Mouse (Mus musculus) liver, embryonic 14.5 days (tissue): ENCODE measurements around the gene Gm11492. TPM values are rescaled to one million over a fixed set of nuclear protein-coding genes. Genes with fewer than 3 reads are reported as not detected.
A peak's percentile ranks its signal among the peaks of the same experiment; 100 is the strongest.

ENCODE experiments used
- ATAC-seq: fragments of 200-750 bp; cut with Nextera tagmentation; 2 replicates; pipeline ENCODE4 v1.8.0; 2017; ENCODE audit warnings: moderate number of reproducible peaks, mild to moderate bottlenecking, moderate library complexity; ENCODE audit not compliant: insufficient read depth
- DNase-seq, 3 experiments: peaks; one replicate each; pipeline ENCODE4 v3.0.0-alpha.2; 2012 to 2013; ENCODE audit warnings: low read depth in 3 of 3, low spot score in 3 of 3
- H3K27ac ChIP-seq: fragments of 300-500 bp; sonication (generic); 2 replicates; pipeline ENCODE4 v1.5.1; 2014; ENCODE audit warnings: moderate library complexity, mild to moderate bottlenecking, control low read depth, inconsistent platforms
- H3K27me3 ChIP-seq: fragments of 300-500 bp; sonication (generic); 2 replicates; pipeline ENCODE4 v1.6.1; 2014; ENCODE audit warnings: mild to moderate bottlenecking, low read length, moderate library complexity; ENCODE audit not compliant: control insufficient read depth, insufficient read depth
- H3K36me3 ChIP-seq: fragments of 300-500 bp; sonication (generic); replicated peaks from 2 replicates; pipeline ENCODE4 v1.6.1; 2014; ENCODE audit warnings: low read depth; ENCODE audit not compliant: control insufficient read depth, insufficient read depth
- H3K4me1 ChIP-seq, 2 experiments: fragments of 200-500 bp in 1 of 2; fragments of 300-500 bp in 1 of 2; sonication (generic) in 1 of 2; replicated peaks; 2 replicates each; pipeline ENCODE4 v1.6.1; 2012 to 2014; ENCODE audit warnings: antibody characterized with exemption in 1 of 2, inconsistent platforms in 1 of 2, low read length in 1 of 2; ENCODE audit not compliant: control insufficient read depth in 2 of 2, insufficient read depth in 2 of 2
- H3K4me2 ChIP-seq: fragments of 300-500 bp; sonication (generic); 2 replicates; pipeline ENCODE4 v1.6.1; 2014; ENCODE audit warnings: low read depth, mild to moderate bottlenecking, control low read depth, moderate library complexity
- H3K4me3 ChIP-seq, 2 experiments: fragments of 200-500 bp in 1 of 2; fragments of 300-500 bp in 1 of 2; sonication (generic) in 1 of 2; 2 replicates each; pipeline ENCODE4 v1.5.1; 2012 to 2014; ENCODE audit warnings: low read depth in 2 of 2, low read length in 2 of 2, mild to moderate bottlenecking in 2 of 2, control low read depth in 1 of 2, inconsistent platforms in 1 of 2, moderate library complexity in 1 of 2; ENCODE audit not compliant: insufficient read depth in 1 of 2
- H3K9ac ChIP-seq: fragments of 300-500 bp; sonication (generic); replicated peaks from 2 replicates; pipeline ENCODE4 v1.6.1; 2014; ENCODE audit warnings: mild to moderate bottlenecking, control low read depth, moderate library complexity
- H3K9me3 ChIP-seq: fragments of 300-500 bp; sonication (generic); 2 replicates; pipeline ENCODE4 v1.6.1; 2016; ENCODE audit warnings: low read length, mixed read lengths; ENCODE audit not compliant: control insufficient read depth
- CTCF ChIP-seq: IDR thresholded peaks from 2 replicates; pipeline ENCODE4 v1.5.1; 2016; ENCODE audit warnings: antibody characterized with exemption, low read depth, control low read depth
- EP300 ChIP-seq: IDR thresholded peaks from 2 replicates; pipeline ENCODE4 v1.6.1; 2016; ENCODE audit warnings: antibody characterized with exemption, low read depth
- WGBS: fragments of 180-500 bp; shearing (Covaris S2); extraction: QIAGEN DNeasy Blood & Tissue Kit; methylation state at CpG from one replicate; pipeline ENCODE4 v1.1.7; 2014; ENCODE audit not compliant: insufficient replicate concordance; 5-methylcytosine and 5-hydroxymethylcytosine counted together
- polyA plus RNA-seq, 2 experiments: library from polyadenylated mRNA; depleted of rRNA in 1 of 2; stranded (reverse) in 1 of 2; unstranded in 1 of 2; fragments of >200 nt; fragmentation: Nextera tagmentation in 1 of 2; extraction: Ambion mirVana in 1 of 2; gene quantifications; 2 replicates each; pipeline versions ENCODE4 v1.2.1 to v1.2.3; 2012 to 2014

Gene Gm11492
- polyA plus RNA-seq, 2 experiments: not detected

- Histone ChIP-seq H3K4me1 (peaks cover 2 to 16% of the 10 kb centered on the region in 2 experiments; a peak in 3 of 4 replicates), H3K27ac (no peak overlapping the region), H3K36me3 (no peaks in the 10 kb centered on the region), H3K9me3 (no peaks in the 10 kb centered on the region), H3K4me2 (no peak overlapping the region), H3K4me3 (no peak overlapping the region), H3K27me3 (no peaks in the 10 kb centered on the region), H3K9ac (no peak overlapping the region)
- DNase-seq (peak in 1 of 3 experiments; percentile 19), ATAC-seq (no peak)
- TF ChIP-seq EP300 (no peak), CTCF (no peak)
- WGBS: 45% methylated on average over 3 of the region's 3 CpGs
Observed at GRCm38 (mm10) chr11:87527364-87527763, 39.1 kb upstream of the Gm11492 start.

- no peak for DNase-seq
- 38% methylated on average over 4 of the region's 4 CpGs for WGBS
- no peaks in the 10 kb centered on the region for H3K36me3 ChIP-seq
Observed at GRCm38 (mm10) chr11:87527990-87528389, 38.5 kb upstream of the Gm11492 start.

GRCm38 (mm10) chr11:87531695-87532094 is 34.8 kb upstream of the Gm11492 start:
- DNase-seq (peak in 1 of 3 experiments; percentile 22), ATAC-seq (no peak)
- H3K9ac ChIP-seq: no peak overlapping the region
- H3K36me3 ChIP-seq: no peaks in the 10 kb centered on the region
- 42% methylated on average over 6 of the region's 6 CpGs for WGBS
- H3K4me2 ChIP-seq: no peak overlapping the region
- no peaks in the 10 kb centered on the region for H3K9me3 ChIP-seq
- no peaks in the 10 kb centered on the region for H3K27me3 ChIP-seq
- no peak overlapping the region for H3K27ac ChIP-seq
- TF ChIP-seq CTCF: peak; percentile 26; the same call in 1 of the 2 replicates
- TF ChIP-seq EP300: no peak
- no peak overlapping the region for H3K4me3 ChIP-seq
- H3K4me1 ChIP-seq: no peaks in the 10 kb centered on the region

More at GRCm38 (mm10) chr11:87527990-87528389, 38.5 kb upstream of the Gm11492 start:
- H3K9me3 ChIP-seq: no peaks in the 10 kb centered on the region
- no peak overlapping the region for H3K4me3 ChIP-seq
- H3K27me3 ChIP-seq: no peaks in the 10 kb centered on the region
- H3K4me2 ChIP-seq: no peak overlapping the region
- peaks cover 2 to 13% of the 10 kb centered on the region in 2 experiments; a peak in 3 of 4 replicates for H3K4me1 ChIP-seq
- H3K9ac ChIP-seq: no peak overlapping the region
- no peak for ATAC-seq
- no peak for TF ChIP-seq EP300
- peak; percentile 47 for TF ChIP-seq CTCF
- H3K27ac ChIP-seq: no peak overlapping the region

GRCm38 (mm10) chr11:87542285-87542684 is 24.2 kb upstream of the Gm11492 start:
- WGBS: 47% methylated on average over 8 of the region's 8 CpGs
- Histone ChIP-seq H3K27ac (no peak overlapping the region), H3K4me1 (no peaks in the 10 kb centered on the region), H3K36me3 (no peaks in the 10 kb centered on the region), H3K4me2 (no peak overlapping the region), H3K4me3 (no peak overlapping the region), H3K27me3 (no peaks in the 10 kb centered on the region), H3K9me3 (no peaks in the 10 kb centered on the region), H3K9ac (no peak overlapping the region)
- ATAC-seq (no peak), DNase-seq (no peak)
- TF ChIP-seq CTCF (no peak), EP300 (no peak)

GRCm38 (mm10) chr11:87542906-87543305 is 23.5 kb upstream of the Gm11492 start:
- no peaks in the 10 kb centered on the region for H3K36me3 ChIP-seq
- H3K9me3 ChIP-seq: no peaks in the 10 kb centered on the region
- ATAC-seq (no peak), DNase-seq (no peak)
- H3K27ac ChIP-seq: no peak overlapping the region
- 43% methylated on average over 3 of the region's 3 CpGs for WGBS
- TF ChIP-seq CTCF (no peak), EP300 (no peak)
- H3K4me3 ChIP-seq: no peak overlapping the region
- H3K9ac ChIP-seq: no peak overlapping the region
- H3K4me1 ChIP-seq: no peaks in the 10 kb centered on the region
- no peak overlapping the region for H3K4me2 ChIP-seq
- H3K27me3 ChIP-seq: no peaks in the 10 kb centered on the region
